Mouse (Mus musculus) thymus, adult 2 months (tissue): ENCODE measurements around the gene Plcz1. TPM values are rescaled to one million over a fixed set of nuclear protein-coding genes. Genes with fewer than 3 reads are reported as not detected.

ENCODE experiments used
- DNase-seq: peaks from one replicate; pipeline ENCODE4 v3.0.0; 2021
- H3K27ac ChIP-seq: fragments of 200-500 bp; 2 replicates; pipeline ENCODE4 v1.5.1; 2012; ENCODE audit warnings: low read length, control low read depth; ENCODE audit not compliant: control insufficient read depth, insufficient read depth
- H3K27me3 ChIP-seq: fragments of 200-500 bp; 2 replicates; pipeline ENCODE4 v1.6.1; 2012; ENCODE audit warnings: mild to moderate bottlenecking, low read length, moderate library complexity, mixed read lengths; ENCODE audit not compliant: control insufficient read depth, insufficient read depth
- H3K36me3 ChIP-seq: fragments of 200-500 bp; 2 replicates; pipeline ENCODE4 v1.6.1; 2012; ENCODE audit warnings: mild to moderate bottlenecking, low read length, moderate library complexity; ENCODE audit not compliant: control insufficient read depth, insufficient read depth
- H3K4me1 ChIP-seq: fragments of 200-500 bp; replicated peaks from 2 replicates; pipeline ENCODE4 v1.6.1; 2012; ENCODE audit warnings: low read length; ENCODE audit not compliant: control insufficient read depth, insufficient read depth
- H3K4me3 ChIP-seq: fragments of 200-500 bp; 2 replicates; pipeline ENCODE4 v1.5.1; 2012; ENCODE audit warnings: mild to moderate bottlenecking, low read length, control low read depth, moderate library complexity; ENCODE audit not compliant: control insufficient read depth, insufficient read depth
- CTCF ChIP-seq: fragments of 200-500 bp; IDR thresholded peaks from 2 replicates; pipeline ENCODE4 v1.5.1; 2012; ENCODE audit warnings: mild to moderate bottlenecking, control low read depth, low read length, moderate library complexity, borderline replicate concordance; ENCODE audit not compliant: control insufficient read depth, poor library complexity, insufficient read depth; ENCODE audit errors: extremely low read depth
- POLR2A ChIP-seq: fragments of 200-500 bp; IDR thresholded peaks from 2 replicates; pipeline ENCODE4 v1.6.1; 2012; ENCODE audit warnings: mild to moderate bottlenecking, low read length, control low read depth, moderate library complexity; ENCODE audit not compliant: control insufficient read depth, poor library complexity, insufficient read depth; ENCODE audit errors: extremely low read depth
- WGBS: fragments of 180-500 bp; shearing (Covaris S2); methylation state at CpG from one replicate; pipeline ENCODE4 v1.1.7; 2018; 5-methylcytosine and 5-hydroxymethylcytosine counted together
- polyA plus RNA-seq: library from polyadenylated mRNA; depleted of rRNA; stranded (reverse); fragments of >200 nt; gene quantifications from 2 replicates; pipeline ENCODE4 v1.2.3, GENCODE M21; 2012; rRNA removed

Plcz1 gene
- 0.05 TPM in 1 of 2 replicates, not detected in the other for polyA plus RNA-seq

DNA sequence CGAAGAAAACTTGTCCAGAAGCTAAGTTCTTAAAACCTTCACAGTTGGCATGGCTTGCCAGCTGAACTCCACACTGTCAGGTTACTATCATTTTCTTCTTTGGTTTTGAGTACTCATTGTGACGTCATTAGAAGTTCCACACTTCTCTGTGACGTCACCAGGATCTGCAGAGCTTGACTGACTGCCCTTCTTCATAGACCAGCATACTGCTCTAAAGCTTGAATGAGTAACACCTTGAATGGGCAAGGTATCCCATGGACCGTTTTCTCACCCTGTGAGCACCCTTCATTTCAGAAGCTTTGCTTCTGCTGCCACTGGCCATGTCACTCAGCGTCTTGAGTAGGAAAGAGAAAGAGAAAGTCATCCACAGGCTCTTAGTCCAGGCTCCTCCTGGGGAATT lies at the start of gene Plcz1:
Gene Plcz1 (minus strand): TSS at position 101 of the 400 bp plus-strand sequence.
- Histone ChIP-seq H3K36me3 (no peaks in the 10 kb centered on the region), H3K4me1 (no peaks in the 10 kb centered on the region), H3K4me3 (no peak within 1 kb of the TSS), H3K27me3 (no peaks in the 10 kb centered on the region), H3K27ac (no peak within 1 kb of the TSS)
- DNase-seq, result no peak
- WGBS, result 91% methylated on average over 5 of the region's 5 CpGs
- no peak for TF ChIP-seq POLR2A
- TF ChIP-seq CTCF, result no peak

DNA sequence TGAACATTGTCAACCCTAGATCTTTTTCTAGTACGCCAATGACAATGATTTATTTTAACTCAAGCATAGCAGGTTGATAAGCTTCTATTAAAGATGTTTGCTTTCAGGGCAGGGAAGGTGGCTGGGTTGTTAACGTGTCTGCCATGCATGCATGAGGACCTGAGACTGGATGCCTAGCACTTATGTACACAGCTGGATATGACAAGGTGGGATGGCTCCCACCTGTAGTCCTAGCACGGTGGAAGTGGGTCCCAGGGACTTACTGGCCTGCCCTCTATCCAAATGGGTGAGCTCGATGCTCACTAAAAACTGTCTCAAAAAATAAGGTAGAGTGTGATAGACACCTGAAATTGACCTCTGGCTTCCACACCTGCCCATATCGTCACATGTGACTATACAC lies 48.6 kb upstream of the Plcz1 start:
- H3K36me3 ChIP-seq, result no peaks in the 10 kb centered on the region
- 90% methylated on average over 5 of the region's 5 CpGs for WGBS
- no peaks in the 10 kb centered on the region for H3K4me1 ChIP-seq
- DNase-seq, result no peak
- H3K27ac ChIP-seq, result no peak overlapping the region
- TF ChIP-seq POLR2A, result no peak
- no peak for TF ChIP-seq CTCF
- no peak overlapping the region for H3K4me3 ChIP-seq
- H3K27me3 ChIP-seq, result no peaks in the 10 kb centered on the region

DNA sequence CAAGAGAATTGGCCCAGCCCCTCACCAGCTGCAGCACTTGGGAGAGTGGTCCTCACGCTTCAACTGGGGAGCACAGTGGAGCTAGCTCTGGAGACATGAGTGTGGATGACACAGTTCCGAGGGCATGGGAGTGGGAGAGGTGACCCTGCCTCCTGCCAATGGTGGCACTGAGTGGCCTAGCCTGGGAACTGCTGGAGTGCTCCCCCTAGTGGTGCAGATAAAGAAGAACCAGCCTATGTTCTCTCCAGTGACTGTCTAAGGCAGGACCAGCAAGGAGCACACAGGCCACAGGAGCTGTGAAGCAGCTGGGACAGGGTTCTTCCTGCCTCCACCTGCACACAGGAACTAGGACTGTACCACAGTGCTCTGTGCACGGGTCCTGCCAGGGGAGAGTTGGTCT lies 40.5 kb upstream of the Plcz1 start:
- Histone ChIP-seq H3K36me3 (no peaks in the 10 kb centered on the region), H3K27me3 (no peaks in the 10 kb centered on the region), H3K27ac (no peak overlapping the region), H3K4me3 (no peak overlapping the region), H3K4me1 (no peaks in the 10 kb centered on the region)
- 74% methylated on average over 3 of the region's 3 CpGs for WGBS
- TF ChIP-seq CTCF (no peak), POLR2A (no peak)
- no peak for DNase-seq

DNA sequence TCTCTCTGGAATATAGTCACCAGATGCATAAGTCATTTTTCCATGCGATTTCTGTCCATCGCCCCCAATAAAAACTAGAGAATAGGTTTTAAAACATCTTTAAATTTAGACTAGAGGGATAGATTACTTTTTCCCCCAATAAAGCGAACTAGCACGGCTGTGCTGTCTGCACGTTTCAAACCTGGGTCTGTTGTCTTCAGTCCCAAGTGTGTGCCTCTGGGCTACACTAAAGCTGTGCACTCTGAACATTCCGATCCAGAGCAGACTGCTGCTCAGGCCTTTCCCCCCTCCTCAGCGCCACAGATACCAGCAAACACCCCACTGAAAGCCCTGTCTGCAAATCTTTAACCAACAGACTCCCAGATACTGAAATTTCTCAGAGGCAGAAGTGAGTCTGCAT lies 39.7 kb upstream of the Plcz1 start:
- H3K4me3 ChIP-seq, result no peak overlapping the region
- H3K4me1 ChIP-seq, result no peaks in the 10 kb centered on the region
- H3K27ac ChIP-seq, result no peak overlapping the region
- no peak for TF ChIP-seq POLR2A
- no peak for TF ChIP-seq CTCF
- DNase-seq, result no peak
- H3K36me3 ChIP-seq, result no peaks in the 10 kb centered on the region
- no peaks in the 10 kb centered on the region for H3K27me3 ChIP-seq
- 90% methylated on average over 7 of the region's 7 CpGs for WGBS

DNA sequence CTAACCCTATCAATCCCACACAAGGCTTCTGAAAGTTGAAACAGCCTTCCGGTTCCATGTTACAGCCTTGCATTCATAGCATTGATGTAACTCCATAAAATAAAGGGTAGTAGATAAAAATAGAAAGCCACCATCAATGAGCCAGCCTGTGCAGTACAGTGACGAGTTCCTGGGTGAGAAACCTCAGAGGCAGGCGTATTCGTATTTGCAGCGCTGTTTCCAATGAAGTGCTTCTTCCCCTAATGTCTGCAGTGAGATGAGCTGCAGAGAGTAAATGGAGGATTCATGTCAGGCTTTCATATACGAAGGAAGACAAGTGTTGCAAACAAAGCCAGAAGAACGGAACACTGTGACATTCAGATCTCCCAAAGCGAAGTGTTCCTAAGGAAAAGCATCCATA lies 27.9 kb upstream of the Plcz1 start:
- TF ChIP-seq POLR2A (no peak), CTCF (no peak)
- no peaks in the 10 kb centered on the region for H3K27me3 ChIP-seq
- H3K4me1 ChIP-seq, result no peaks in the 10 kb centered on the region
- H3K36me3 ChIP-seq, result no peaks in the 10 kb centered on the region
- DNase-seq, result no peak
- no peak overlapping the region for H3K27ac ChIP-seq
- no peak overlapping the region for H3K4me3 ChIP-seq
- WGBS, result 87% methylated on average over 8 of the region's 8 CpGs

DNA sequence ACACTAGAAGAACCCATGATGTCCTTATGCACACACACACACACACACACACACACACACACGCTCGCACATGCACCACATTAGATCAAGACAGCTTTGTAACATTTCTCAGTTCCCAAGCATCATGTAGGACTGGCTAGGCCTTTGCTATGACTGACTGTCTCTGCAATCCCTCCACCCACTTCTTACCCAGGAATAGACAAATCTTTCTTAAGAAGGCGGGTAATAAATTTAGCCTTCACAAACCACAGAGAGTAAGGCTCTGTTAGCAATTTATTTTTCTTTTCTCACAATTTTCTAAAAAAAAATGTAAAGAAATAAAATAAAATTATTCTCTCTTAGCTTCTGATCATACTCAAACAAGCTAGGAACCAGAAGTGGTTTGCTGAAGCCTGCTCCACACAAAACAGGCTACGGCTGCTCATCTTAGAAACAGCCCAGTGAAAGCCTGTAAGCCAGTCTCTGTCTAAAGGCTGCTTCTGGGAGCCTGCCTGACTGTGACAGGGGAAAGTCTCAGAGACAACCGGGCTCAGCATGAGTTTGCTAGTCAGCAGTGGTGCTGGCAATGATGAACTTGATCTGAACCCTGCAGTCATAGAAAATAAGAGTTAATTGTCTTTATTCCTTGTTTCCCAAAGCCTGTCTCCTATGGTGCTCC lies 13.1 kb upstream of the Plcz1 start:
- no peaks in the 10 kb centered on the region for H3K27me3 ChIP-seq
- no peaks in the 10 kb centered on the region for H3K36me3 ChIP-seq
- H3K4me1 ChIP-seq, result no peaks in the 10 kb centered on the region
- WGBS, result 82% methylated on average over 5 of the region's 5 CpGs
- DNase-seq, result no peak
- no peak overlapping the region for H3K27ac ChIP-seq
- no peak overlapping the region for H3K4me3 ChIP-seq
- no peak for TF ChIP-seq POLR2A
- no peak for TF ChIP-seq CTCF

DNA sequence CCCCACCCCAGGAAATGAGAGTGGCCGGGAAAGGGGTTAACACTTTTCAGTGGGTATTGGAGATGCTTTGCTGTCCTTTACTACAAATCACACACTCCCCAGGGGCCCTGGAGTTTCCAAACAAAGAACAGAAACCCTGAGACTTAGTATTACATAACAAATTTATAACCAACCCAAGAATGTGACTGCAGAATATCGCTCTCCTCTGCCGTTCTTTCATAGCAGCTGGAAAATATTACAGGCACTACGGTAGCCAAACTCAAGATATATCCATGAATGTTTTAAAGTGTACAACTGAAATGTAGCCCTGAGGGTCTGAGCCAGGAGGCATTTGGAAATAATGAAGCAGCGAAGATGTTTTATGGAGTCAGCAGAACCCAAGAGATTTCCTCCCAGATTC lies 10.2 kb upstream of the Plcz1 start:
- Histone ChIP-seq H3K4me3 (no peak overlapping the region), H3K27me3 (no peaks in the 10 kb centered on the region), H3K4me1 (no peaks in the 10 kb centered on the region), H3K27ac (no peak overlapping the region), H3K36me3 (no peaks in the 10 kb centered on the region)
- no peak for DNase-seq
- WGBS, result 91% methylated on average over 5 of the region's 5 CpGs
- no peak for TF ChIP-seq POLR2A
- no peak for TF ChIP-seq CTCF
